Mouse (Mus musculus): ENCODE measurements around the gene Neurl4.

Neurl4 gene

GRCm38 (mm10) chr11:69881787-69882670 is 18.8 kb upstream of the Neurl4 start:
- DNase-seq (ENCODE audit: low spot score in 2 of 2), result no peak

GRCm38 (mm10) chr11:69883066-69883465 is 17.8 kb upstream of the Neurl4 start:
- DNase-seq (ENCODE audit: low spot score in 2 of 2), result no peak

- no peak for DNase-seq (ENCODE audit: low spot score in 2 of 2)
These were observed 17.2 kb upstream of the Neurl4 start for GRCm38 (mm10) chr11:69883527-69884151.

GRCm38 (mm10) chr11:69884240-69884639 is 16.6 kb upstream of the Neurl4 start:
- DNase-seq (ENCODE audit: low spot score in 2 of 2), result no peak

- DNase-seq (ENCODE audit: low spot score in 2 of 2), result no peak
These were observed 16.2 kb upstream of the Neurl4 start for GRCm38 (mm10) chr11:69884663-69885062.

- no peak for DNase-seq (ENCODE audit: low spot score in 2 of 2)
These were observed 13.8 kb upstream of the Neurl4 start for GRCm38 (mm10) chr11:69886907-69887635.

GRCm38 (mm10) chr11:69891482-69891881 is 9.4 kb upstream of the Neurl4 start:
- peak in 1 of 2 experiments; percentile 42 for DNase-seq (ENCODE audit: low spot score in 2 of 2)

- DNase-seq (ENCODE audit: low spot score in 2 of 2), result no peak
These were observed 6.2 kb upstream of the Neurl4 start for GRCm38 (mm10) chr11:69894671-69895070.

- DNase-seq (ENCODE audit: low spot score in 2 of 2), result no peak
These were observed 5.6 kb upstream of the Neurl4 start, which contains the start of gene Acap1 for GRCm38 (mm10) chr11:69895291-69895690. Gene Acap1, minus strand, starts transcription at chr11:69895539.

- DNase-seq (ENCODE audit: low spot score in 2 of 2), result no peak
These were observed 1.0 kb upstream of the Neurl4 start for GRCm38 (mm10) chr11:69899870-69900269.

- DNase-seq (ENCODE audit: low spot score in 2 of 2), result peak; percentile 97 to 98
These were observed 554 bp downstream of the Neurl4 start for GRCm38 (mm10) chr11:69901406-69901846.

- no peak for DNase-seq (ENCODE audit: low spot score in 2 of 2)
These were observed 1.1 kb downstream of the Neurl4 start for GRCm38 (mm10) chr11:69901993-69902392.

- DNase-seq (ENCODE audit: low spot score in 2 of 2), result no peak
These were observed 2.1 kb downstream of the Neurl4 start for GRCm38 (mm10) chr11:69902972-69903371.

GRCm38 (mm10) chr11:69904311-69904710 is 3.4 kb downstream of the Neurl4 start:
- no peak for DNase-seq (ENCODE audit: low spot score in 2 of 2)

GRCm38 (mm10) chr11:69908645-69909044 is 7.8 kb downstream of the Neurl4 start:
- no peak for DNase-seq (ENCODE audit: low spot score in 2 of 2)

GRCm38 (mm10) chr11:69909174-69909573 is 8.3 kb downstream of the Neurl4 start:
- DNase-seq (ENCODE audit: low spot score in 2 of 2), result no peak

- DNase-seq (ENCODE audit: low spot score in 2 of 2), result no peak
These were observed 9.3 kb downstream of the Neurl4 start for GRCm38 (mm10) chr11:69910177-69910576.

GRCm38 (mm10) chr11:69910781-69911560 is 10.1 kb downstream of the Neurl4 start:
- DNase-seq (ENCODE audit: low spot score in 2 of 2), result no peak

- no peak for DNase-seq (ENCODE audit: low spot score in 2 of 2)
These were observed 10.8 kb downstream of the Neurl4 start for GRCm38 (mm10) chr11:69911701-69912100.

GRCm38 (mm10) chr11:69912716-69913530 is 12.1 kb downstream of the Neurl4 start:
- no peak for DNase-seq (ENCODE audit: low spot score in 2 of 2)

Measured in left cerebral cortex, adult 9 months (tissue).